Mouse (Mus musculus) megakaryocyte, embryonic 14.5 days (primary cell): Measurements from ENCODE around the gene Ppp1r35. TPM values are rescaled to one million over a fixed set of nuclear protein-coding genes. Genes with fewer than 3 reads are reported as not detected.

ENCODE experiments used
- H3K27me3 ChIP-seq: replicated peaks from 2 replicates; pipeline ENCODE3; 2012; ENCODE audit warnings: inconsistent platforms
- H3K36me3 ChIP-seq: replicated peaks from 2 replicates; pipeline ENCODE3; 2012; ENCODE audit warnings: low read length, inconsistent platforms, mixed read lengths
- H3K4me1 ChIP-seq: 2 replicates; pipeline ENCODE4 v1.6.1; 2012; ENCODE audit warnings: inconsistent platforms
- H3K4me3 ChIP-seq: replicated peaks from 2 replicates; pipeline ENCODE3; 2012; ENCODE audit warnings: moderate library complexity, mild to moderate bottlenecking, inconsistent platforms
- H3K9me3 ChIP-seq: 2 replicates; pipeline ENCODE4 v1.6.1; 2012; ENCODE audit warnings: inconsistent platforms
- FLI1 ChIP-seq: IDR thresholded peaks from 2 replicates; pipeline ENCODE4 v1.6.1; 2012; ENCODE audit warnings: low read length, inconsistent platforms, mixed read lengths
- GATA1 ChIP-seq: IDR thresholded peaks from 3 replicates; pipeline ENCODE4 v1.6.1; 2012; ENCODE audit warnings: mixed read lengths, low read length, inconsistent platforms, borderline replicate concordance
- polyA plus RNA-seq: library from polyadenylated mRNA; stranded (reverse); fragments of >175 nt; gene quantifications from 2 replicates; pipeline ENCODE4 v1.2.3, GENCODE M21; 2012; ENCODE audit warnings: low replicate concordance; ENCODE audit not compliant: insufficient read depth

Gene Ppp1r35
- polyA plus RNA-seq, 1 experiment = 104 TPM

- Histone ChIP-seq H3K4me3 (peak overlapping the region; percentile 76), H3K27me3 (no peaks in the 10 kb centered on the region), H3K9me3 (no peaks in the 10 kb centered on the region), H3K4me1 (peaks cover 67% of the 10 kb centered on the region), H3K36me3 (peaks cover 52% of the 10 kb centered on the region)
- TF ChIP-seq FLI1 = no peak
- TF ChIP-seq GATA1 = no peak
These were observed 4.3 kb downstream of the Ppp1r35 start for GRCm38 (mm10) chr5:137782776-137783522.

GRCm38 (mm10) chr5:137783901-137784540 is 5.4 kb downstream of the Ppp1r35 start:
- peak overlapping the region; percentile 95 for H3K4me3 ChIP-seq

DNA sequence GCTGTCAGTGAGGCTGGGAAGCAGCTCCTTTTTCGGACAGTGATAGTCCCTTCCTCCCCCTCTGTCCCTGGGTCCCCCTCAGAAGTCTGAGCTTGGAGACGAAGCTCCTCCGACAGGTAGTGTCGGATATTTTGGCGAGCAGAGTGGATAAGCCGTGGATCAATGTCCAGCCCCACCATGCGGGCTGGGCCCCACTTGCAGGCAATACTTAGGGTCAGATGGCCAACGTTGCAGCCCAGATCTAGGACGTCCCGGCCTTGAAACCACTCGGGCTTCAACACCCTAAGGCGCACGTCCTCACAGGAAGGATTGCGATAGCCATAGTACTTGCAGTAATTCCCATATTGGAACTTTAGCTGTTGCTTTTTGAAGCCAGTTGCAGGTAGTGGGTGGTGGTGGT is 5.9 kb downstream of the Ppp1r35 start:
- Histone ChIP-seq H3K27me3 (no peaks in the 10 kb centered on the region), H3K36me3 (peaks cover 52% of the 10 kb centered on the region), H3K9me3 (no peaks in the 10 kb centered on the region), H3K4me3 (peak overlapping the region; percentile 95), H3K4me1 (peaks cover 63% of the 10 kb centered on the region)
- TF ChIP-seq FLI1 (no peak), GATA1 (no peak)

More at GRCm38 (mm10) chr5:137783901-137784540, 5.4 kb downstream of the Ppp1r35 start:
- Histone ChIP-seq H3K9me3 (no peaks in the 10 kb centered on the region), H3K4me1 (peaks cover 66% of the 10 kb centered on the region), H3K27me3 (no peaks in the 10 kb centered on the region), H3K36me3 (peaks cover 52% of the 10 kb centered on the region)
- TF ChIP-seq GATA1 (no peak), FLI1 (no peak)

GRCm38 (mm10) chr5:137785164-137786031 is 6.7 kb downstream of the Ppp1r35 start:
- no peaks in the 10 kb centered on the region for H3K9me3 ChIP-seq
- peaks cover 54% of the 10 kb centered on the region for H3K4me1 ChIP-seq
- H3K36me3 ChIP-seq = peaks cover 47% of the 10 kb centered on the region
- TF ChIP-seq FLI1 (no peak), GATA1 (no peak)
- no peaks in the 10 kb centered on the region for H3K27me3 ChIP-seq
- peak overlapping the region; percentile 95 for H3K4me3 ChIP-seq

GRCm38 (mm10) chr5:137786109-137786942 is 7.7 kb downstream of the Ppp1r35 start:
- H3K9me3 ChIP-seq = no peaks in the 10 kb centered on the region
- peaks cover 38% of the 10 kb centered on the region for H3K36me3 ChIP-seq
- H3K4me1 ChIP-seq = peaks cover 48% of the 10 kb centered on the region

GRCm38 (mm10) chr5:137787151-137787928 is 8.7 kb downstream of the Ppp1r35 start, which contains the start of the genes Mepce and Zcwpw1:
Mepce (minus strand) TSS chr5:137787655.
Zcwpw1 (plus strand) TSS chr5:137787798.
- no peak for TF ChIP-seq FLI1
- TF ChIP-seq GATA1 = peak; percentile 48; the same call in 1 of the 3 replicates
- Histone ChIP-seq H3K27me3 (no peaks in the 10 kb centered on the region), H3K4me1 (peaks cover 38% of the 10 kb centered on the region), H3K36me3 (peaks cover 28% of the 10 kb centered on the region), H3K9me3 (no peaks in the 10 kb centered on the region), H3K4me3 (peak within 1 kb of the TSS; percentile 95)

More at GRCm38 (mm10) chr5:137786109-137786942, 7.7 kb downstream of the Ppp1r35 start:
- peak overlapping the region; percentile 95 for H3K4me3 ChIP-seq
- no peaks in the 10 kb centered on the region for H3K27me3 ChIP-seq
- TF ChIP-seq GATA1 (no peak), FLI1 (no peak)

GRCm38 (mm10) chr5:137788171-137788570 is 9.5 kb downstream of the Ppp1r35 start:
- peak overlapping the region; percentile 95 for H3K4me3 ChIP-seq
- H3K4me1 ChIP-seq = peaks cover 30% of the 10 kb centered on the region
- H3K36me3 ChIP-seq = peaks cover 19% of the 10 kb centered on the region
- TF ChIP-seq FLI1 (no peak), GATA1 (no peak)
- no peaks in the 10 kb centered on the region for H3K27me3 ChIP-seq
- no peaks in the 10 kb centered on the region for H3K9me3 ChIP-seq

DNA sequence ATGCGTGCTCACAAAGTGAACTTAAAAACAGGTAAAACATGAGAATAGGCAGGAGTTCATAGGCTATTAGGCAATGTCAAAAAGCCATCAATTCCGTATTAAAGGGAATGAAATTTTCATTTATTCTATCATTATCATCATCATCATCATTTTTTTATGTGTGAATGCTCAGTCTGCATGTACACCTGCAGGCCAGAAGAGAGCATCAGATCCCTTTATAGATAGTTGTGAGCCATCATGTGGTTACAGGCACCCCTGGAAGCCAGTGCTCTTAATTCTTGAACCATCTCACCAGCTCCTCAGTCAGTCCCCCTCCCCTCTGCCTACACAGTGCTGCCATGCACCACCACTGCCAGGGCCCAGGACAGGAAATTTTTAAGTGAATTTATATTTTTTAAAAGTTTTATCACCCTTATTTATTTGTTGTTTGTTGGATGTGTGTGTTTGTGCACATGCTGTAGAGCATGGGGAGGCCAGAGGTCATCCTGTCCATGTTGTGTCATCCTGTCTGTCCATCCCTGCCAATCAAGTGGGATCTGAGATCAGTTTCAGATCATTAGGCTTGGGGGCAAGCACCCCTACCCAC is 10.4 kb downstream of the Ppp1r35 start:
- Histone ChIP-seq H3K9me3 (no peaks in the 10 kb centered on the region), H3K4me1 (peaks cover 21% of the 10 kb centered on the region), H3K27me3 (no peaks in the 10 kb centered on the region), H3K36me3 (peaks cover 11% of the 10 kb centered on the region), H3K4me3 (no peak overlapping the region)
- no peak for TF ChIP-seq FLI1
- no peak for TF ChIP-seq GATA1
